Mouse (Mus musculus) lung, adult 2 months (tissue): ENCODE results near the gene Lrp1.

Experiments used
- CTCF ChIP-seq: fragments of 200-500 bp; IDR thresholded peaks from 2 replicates; pipeline ENCODE4 v1.5.1; 2011; ENCODE audit warnings: mild to moderate bottlenecking, low read length, control low read depth; ENCODE audit not compliant: insufficient read depth
- POLR2A ChIP-seq: fragments of 200-500 bp; IDR thresholded peaks from 2 replicates; pipeline ENCODE4 v1.6.1; 2011; ENCODE audit warnings: low read depth, mild to moderate bottlenecking, control low read depth, low read length, borderline replicate concordance; ENCODE audit errors: extremely low read depth

- TF ChIP-seq POLR2A (no peak), CTCF (no peak)
Observed at GRCm38 (mm10) chr10:127623439-127624216, 2.7 kb upstream of the Lrp1 start.
